Mouse (Mus musculus) heart, postnatal 0 days (tissue): ENCODE measurements around the gene Gpr155.

Experiments
- CTCF ChIP-seq: IDR thresholded peaks from 2 replicates; pipeline ENCODE4 v1.5.1; 2016; ENCODE audit warnings: antibody characterized with exemption, control low read depth, low read depth
- EP300 ChIP-seq: IDR thresholded peaks from 2 replicates; pipeline ENCODE4 v1.6.1; 2016; ENCODE audit warnings: antibody characterized with exemption, low read depth

DNA sequence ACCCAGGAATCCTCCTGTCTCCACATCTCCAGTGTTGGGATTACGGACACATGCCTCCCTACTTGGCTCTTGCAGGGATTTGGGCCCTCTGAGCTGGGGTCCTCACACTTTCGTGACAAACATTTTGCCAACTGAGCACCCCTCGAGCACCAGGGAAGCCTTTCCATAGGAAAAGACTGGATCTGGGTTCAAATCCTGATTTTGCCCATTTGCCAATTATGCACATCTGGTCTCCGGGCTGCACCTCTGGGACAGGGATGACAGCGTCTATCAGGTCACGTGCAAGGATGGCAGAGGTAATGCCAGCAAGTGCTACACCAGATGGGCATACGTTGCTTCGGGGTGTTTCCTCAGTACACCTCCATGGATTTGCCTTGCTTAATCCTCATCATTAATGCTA lies 23.7 kb upstream of the Gpr155 start:
- TF ChIP-seq EP300 (no peak), CTCF (no peak)
